Mouse (Mus musculus): ENCODE measurements around the gene Slc6a3.

- TF ChIP-seq CTCF (IDR thresholded peaks at IDR 0.05; ENCODE audit: borderline replicate concordance, insufficient read depth, low read depth, low read length) (no peak), POLR2A (IDR thresholded peaks at IDR 0.05; ENCODE audit: borderline replicate concordance, insufficient read depth, low read length) (no peak)
Observed at GRCm38 (mm10) chr13:73535287-73535686, 1.3 kb upstream of the Slc6a3 start.

All from cerebellum, adult 2 months (tissue).